8 mouse cellular contexts compared by ENCODE assay signal in genomic region chr1:151499815-151500501, GRCm38 (mm10). TPM values are rescaled to one million over a fixed set of nuclear protein-coding genes. Genes with fewer than 3 reads are reported as not detected.
DNase-seq lines count a peak whose midpoint lies in the region; ATAC-seq lines count a peak whose summit lies in the region.

No protein-coding gene starts in this region.

- peak; percentile 57 for DNase-seq in 3T3-L1 (ENCODE audit: low read depth, low spot score)
- peak; percentile 64 for DNase-seq in adrenal gland, postnatal 25 days
- DNase-seq in embryonic facial prominence, embryonic 14.5 days (ENCODE audit: low spot score) = peak; percentile 63
- peak; percentile 26 to 56 for DNase-seq in heart, adult 9 months (ENCODE audit: low spot score in 2 of 2)
- DNase-seq in liver, embryonic 11.5 days (ENCODE audit: low spot score) = peak; percentile 82
- DNase-seq in splenic B cell, adult 2 months (ENCODE audit: low read depth, low spot score) = peak; percentile 61

- H3K9me3 ChIP-seq in embryonic facial prominence, embryonic 14.5 days (ENCODE audit: control insufficient read depth, low read length) = no peaks in the 10 kb centered on the region
- no peaks in the 10 kb centered on the region; the same call in 1 of the 2 replicates for H3K9me3 ChIP-seq in kidney, embryonic 14.5 days (ENCODE audit: control insufficient read depth, low read length)
- no peaks in the 10 kb centered on the region for H3K9me3 ChIP-seq in liver, embryonic 11.5 days (ENCODE audit: control insufficient read depth, low read length)

- ATAC-seq in embryonic facial prominence, embryonic 14.5 days (ENCODE audit: low read depth) = peak; percentile 30
- ATAC-seq in kidney, embryonic 14.5 days (ENCODE audit: low FRiP score, low TSS enrichment) = peak; percentile 26
- peak; percentile 18 for ATAC-seq in liver, embryonic 11.5 days (replicated peaks; ENCODE audit: low FRiP score)
- ATAC-seq in monocyte, adult 5-6 weeks (replicated peaks; ENCODE audit: insufficient number of reproducible peaks, low FRiP score, low TSS enrichment, poor library complexity, severe bottlenecking) = 0 out of 2 replicates have a peak, but pooled peaks have one; percentile 16

- H3K27me3 ChIP-seq in embryonic facial prominence, embryonic 14.5 days (replicated peaks; ENCODE audit: control insufficient read depth, insufficient read depth, low read length) = no peaks in the 10 kb centered on the region
- no peaks in the 10 kb centered on the region for H3K27me3 ChIP-seq in kidney, embryonic 14.5 days (ENCODE audit: control insufficient read depth, insufficient read depth, low read length)
- no peaks in the 10 kb centered on the region for H3K27me3 ChIP-seq in liver, embryonic 11.5 days (replicated peaks; ENCODE audit: control insufficient read depth, insufficient read depth, low read length)
- H3K27me3 ChIP-seq in splenic B cell, adult 2 months (ENCODE audit: control insufficient read depth, insufficient read depth, low read length, poor library complexity, severe bottlenecking) = no peaks in the 10 kb centered on the region

- H3K9ac ChIP-seq in embryonic facial prominence, embryonic 14.5 days (ENCODE audit: low read depth, low read length) = peak overlapping the region; percentile 98
- H3K9ac ChIP-seq in kidney, embryonic 14.5 days (ENCODE audit: low read depth, low read length) = peak overlapping the region; percentile 99
- peak overlapping the region; percentile 98 for H3K9ac ChIP-seq in liver, embryonic 11.5 days (ENCODE audit: low read depth, low read length)

- peak overlapping the region; percentile 99 for H3K27ac ChIP-seq in embryonic facial prominence, embryonic 14.5 days (replicated peaks; ENCODE audit: low read depth, low read length)
- H3K27ac ChIP-seq in kidney, embryonic 14.5 days (ENCODE audit: low read depth, low read length) = peak overlapping the region; percentile 98
- peak overlapping the region; percentile 97 for H3K27ac ChIP-seq in liver, embryonic 11.5 days (ENCODE audit: low read depth, low read length)

- H3K4me3 ChIP-seq in embryonic facial prominence, embryonic 14.5 days (ENCODE audit: low read depth, low read length) = peak overlapping the region; percentile 90
- peak overlapping the region; percentile 94 for H3K4me3 ChIP-seq in kidney, embryonic 14.5 days (ENCODE audit: low read length)
- H3K4me3 ChIP-seq in liver, embryonic 11.5 days (ENCODE audit: low read depth, low read length) = peak overlapping the region; percentile 97

- under 1% methylated on average over 33 of the region's 59 CpGs for WGBS in embryonic facial prominence, embryonic 14.5 days
- under 1% methylated on average over 50 of the region's 59 CpGs for WGBS in kidney, embryonic 14.5 days
- WGBS in liver, embryonic 11.5 days = under 1% methylated on average over 53 of the region's 59 CpGs

- H3K4me2 ChIP-seq in embryonic facial prominence, embryonic 14.5 days (ENCODE audit: low read depth, low read length) = peak overlapping the region; percentile 68
- peak overlapping the region; percentile 51 for H3K4me2 ChIP-seq in kidney, embryonic 14.5 days (replicated peaks; ENCODE audit: low read depth, low read length)
- H3K4me2 ChIP-seq in liver, embryonic 11.5 days = peak overlapping the region; percentile 72

- 0 out of 2 replicates have a peak, but pooled peaks cover 4% of the 10 kb centered on the region for H3K36me3 ChIP-seq in embryonic facial prominence, embryonic 14.5 days (ENCODE audit: control insufficient read depth, insufficient read depth, low read length)
- H3K36me3 ChIP-seq in kidney, embryonic 14.5 days (ENCODE audit: control insufficient read depth, insufficient read depth, low read length) = no peaks in the 10 kb centered on the region
- no peaks in the 10 kb centered on the region for H3K36me3 ChIP-seq in liver, embryonic 11.5 days (ENCODE audit: control insufficient read depth, insufficient read depth, low read length)
- H3K36me3 ChIP-seq in splenic B cell, adult 2 months (ENCODE audit: control insufficient read depth, insufficient read depth, low read length, poor library complexity, severe bottlenecking) = no peaks in the 10 kb centered on the region

- H3K4me1 ChIP-seq in embryonic facial prominence, embryonic 14.5 days (ENCODE audit: control insufficient read depth, insufficient read depth, low read length) = peaks cover 28% of the 10 kb centered on the region
- peaks cover 21% of the 10 kb centered on the region for H3K4me1 ChIP-seq in kidney, embryonic 14.5 days (ENCODE audit: control insufficient read depth, insufficient read depth, low read length)
- peaks cover 20% of the 10 kb centered on the region for H3K4me1 ChIP-seq in liver, embryonic 11.5 days (replicated peaks; ENCODE audit: control insufficient read depth, insufficient read depth, low read length)

RNA-seq across cellular contexts. Expression of gene Rnf2, which starts 0.8 kb away (rescaled TPM):
- 57.3 and 59.0 TPM in 2 replicates for total RNA-seq in adrenal gland, postnatal 25 days (2021)
- 85.1 and 98.4 TPM in 2 replicates for polyA plus RNA-seq in embryonic facial prominence, embryonic 14.5 days (2014; fragmentation: Nextera tagmentation; extraction: Ambion mirVana)
- 82.7 and 105 TPM in 2 replicates for polyA plus RNA-seq in kidney, embryonic 14.5 days (2014; fragmentation: Nextera tagmentation; extraction: Ambion mirVana)
- 60.3 and 67.9 TPM in 2 replicates for polyA plus RNA-seq in liver, embryonic 11.5 days (2014; fragmentation: Nextera tagmentation; extraction: Ambion mirVana)
- 130 to 207 TPM (median 167 TPM) in 3 replicates for total RNA-seq in monocyte, adult 5-6 weeks (2017)

Comparison
In these comparisons a context has a peak if more than half of its experiments do, and no peak if none do; other contexts are left out.
1. Peak in every context shown above with its lines: DNase-seq, ATAC-seq, H3K4me3 ChIP-seq and H3K27ac ChIP-seq.